Mouse (Mus musculus): ENCODE data around the gene Eml1.

GRCm38 (mm10) chr12:108546508-108547153 is 175.9 kb downstream of the Eml1 start:
- TF ChIP-seq POLR2A (IDR thresholded peaks at IDR 0.05; ENCODE audit: borderline replicate concordance, control insufficient read depth, low read depth, low read length) (no peak), CTCF (IDR thresholded peaks at IDR 0.05; ENCODE audit: control insufficient read depth, insufficient read depth, low read length) (no peak)

Data from bone marrow, adult 2 months (tissue).